Mouse (Mus musculus) spleen, postnatal 36 days (tissue): Measurements from ENCODE around the gene Bax.
"Not testable (repeated sequence)": the region's sequence is repeated elsewhere in the genome, so short reads cannot be mapped to it uniquely, and the experiment has no call there.

ENCODE experiments used
- DNase-seq, 2 experiments: peaks; one replicate each; pipeline ENCODE4 v3.0.0; 2022; ENCODE audit warnings: low spot score in 2 of 2, mixed read lengths in 1 of 2

The Bax gene

GRCm38 (mm10) chr7:45481374-45481927, 14.8 kb upstream of the Bax start, which contains the start of gene Tulp2:
Gene Tulp2 (plus strand): TSS chr7:45481877.
- DNase-seq, result peak; percentile 55 to 71

GRCm38 (mm10) chr7:45480310-45480709, 13.6 kb upstream of the Bax start:
- DNase-seq, result not testable (repeated sequence)

- DNase-seq, result no peak
These were observed 12.1 kb upstream of the Bax start for GRCm38 (mm10) chr7:45478774-45479173.

GRCm38 (mm10) chr7:45477003-45477402, 10.3 kb upstream of the Bax start:
- DNase-seq, result peak; percentile 47 to 54

- DNase-seq, result no peak
These were observed 9.8 kb upstream of the Bax start for GRCm38 (mm10) chr7:45476453-45476852.

GRCm38 (mm10) chr7:45475291-45475969, 8.7 kb upstream of the Bax start:
- no peak for DNase-seq

- DNase-seq, result peak; percentile 58 to 72
These were observed 4.2 kb upstream of the Bax start for GRCm38 (mm10) chr7:45470869-45471268.

- no peak for DNase-seq
These were observed 482 bp upstream of the Bax start for GRCm38 (mm10) chr7:45467090-45467670.

- no peak for DNase-seq
These were observed 1.1 kb downstream of the Bax start for GRCm38 (mm10) chr7:45465549-45465948.

- DNase-seq, result no peak
These were observed 1.6 kb downstream of the Bax start for GRCm38 (mm10) chr7:45465112-45465511.

- no peak for DNase-seq
These were observed 2.5 kb downstream of the Bax start for GRCm38 (mm10) chr7:45463987-45464778.

- not testable (repeated sequence) for DNase-seq
These were observed 3.8 kb downstream of the Bax start for GRCm38 (mm10) chr7:45462868-45463267.

- DNase-seq, result no peak
These were observed 4.4 kb downstream of the Bax start for GRCm38 (mm10) chr7:45462325-45462724.

- no peak for DNase-seq
These were observed 4.9 kb downstream of the Bax start for GRCm38 (mm10) chr7:45461781-45462180.

- DNase-seq, result no peak
These were observed 5.4 kb downstream of the Bax start for GRCm38 (mm10) chr7:45461326-45461725.

- DNase-seq, result peak; percentile 65 to 74
These were observed 5.8 kb downstream of the Bax start for GRCm38 (mm10) chr7:45460860-45461314.

- DNase-seq, result no peak
These were observed 6.3 kb downstream of the Bax start for GRCm38 (mm10) chr7:45460377-45460776.

GRCm38 (mm10) chr7:45459564-45460140, 7.0 kb downstream of the Bax start, which contains the start of gene Ftl1:
Gene Ftl1 (minus strand): TSS chr7:45459884.
- DNase-seq, result peak; percentile 98 to 99

- DNase-seq, result peak; percentile 72 to 79
These were observed 7.7 kb downstream of the Bax start for GRCm38 (mm10) chr7:45458748-45459563.

GRCm38 (mm10) chr7:45457204-45458060, 9.3 kb downstream of the Bax start:
- DNase-seq, result peak; percentile 62 to 69
